Mouse (Mus musculus): ENCODE measurements around the gene Vwf. TPM values are rescaled to one million over a fixed set of nuclear protein-coding genes. Genes with fewer than 3 reads are reported as not detected.
A peak's percentile ranks its signal among the peaks of the same experiment; 100 is the strongest.

The Vwf gene
- polyA plus RNA-seq, 1 experiment from 2014 or later, result 12.0 TPM

GRCm38 (mm10) chr6:125552760-125553159 is 6.2 kb downstream of the Vwf start:
- no peaks in the 10 kb centered on the region for H3K27me3 ChIP-seq (replicated peaks)
- H3K9me3 ChIP-seq, result no peaks in the 10 kb centered on the region
- H3K4me3 ChIP-seq (replicated peaks), result no peak overlapping the region
- no peaks in the 10 kb centered on the region for H3K36me3 ChIP-seq
- no peak for ATAC-seq
- H3K9ac ChIP-seq, result no peak overlapping the region
- H3K4me2 ChIP-seq (replicated peaks), result no peak overlapping the region; the same call in 1 of the 2 replicates
- H3K4me1 ChIP-seq (replicated peaks), result no peaks in the 10 kb centered on the region
- WGBS, result 52% methylated on average over 6 of the region's 6 CpGs
- H3K27ac ChIP-seq, result no peak overlapping the region

- 66% methylated on average over 4 of the region's 4 CpGs for WGBS
- H3K36me3 ChIP-seq, result no peaks in the 10 kb centered on the region
- no peak overlapping the region for H3K4me3 ChIP-seq (replicated peaks)
- no peak overlapping the region for H3K4me2 ChIP-seq (replicated peaks)
- ATAC-seq, result no peak
- H3K9ac ChIP-seq, result no peak overlapping the region
- H3K9me3 ChIP-seq, result no peaks in the 10 kb centered on the region
- H3K27ac ChIP-seq, result no peak overlapping the region
- H3K27me3 ChIP-seq (replicated peaks), result no peaks in the 10 kb centered on the region
- H3K4me1 ChIP-seq (replicated peaks), result no peaks in the 10 kb centered on the region
Observed at GRCm38 (mm10) chr6:125553551-125553950, 7.0 kb downstream of the Vwf start.

- H3K9ac ChIP-seq, result no peak overlapping the region
- 79% methylated on average over 8 of the region's 8 CpGs for WGBS
- no peak overlapping the region for H3K4me3 ChIP-seq (replicated peaks)
- H3K4me1 ChIP-seq (replicated peaks), result no peaks in the 10 kb centered on the region
- H3K4me2 ChIP-seq (replicated peaks), result no peak overlapping the region
- H3K27me3 ChIP-seq (replicated peaks), result no peaks in the 10 kb centered on the region
- no peaks in the 10 kb centered on the region for H3K36me3 ChIP-seq
- H3K9me3 ChIP-seq, result no peaks in the 10 kb centered on the region
- ATAC-seq, result no peak
- no peak overlapping the region for H3K27ac ChIP-seq
Observed at GRCm38 (mm10) chr6:125558831-125559230, 12.3 kb downstream of the Vwf start.

GRCm38 (mm10) chr6:125561031-125561430 is 14.5 kb downstream of the Vwf start:
- Histone ChIP-seq H3K27ac (no peak overlapping the region), H3K9ac (no peak overlapping the region), H3K27me3 (replicated peaks) (no peaks in the 10 kb centered on the region), H3K9me3 (no peaks in the 10 kb centered on the region), H3K4me2 (replicated peaks) (no peak overlapping the region), H3K4me1 (replicated peaks) (no peaks in the 10 kb centered on the region), H3K36me3 (no peaks in the 10 kb centered on the region), H3K4me3 (replicated peaks) (no peak overlapping the region)
- WGBS, result 80% methylated on average over 5 of the region's 5 CpGs
- ATAC-seq, result no peak

GRCm38 (mm10) chr6:125561521-125561920 is 14.9 kb downstream of the Vwf start:
- WGBS, result 82% methylated on average over 2 of the region's 2 CpGs
- no peak for ATAC-seq
- no peaks in the 10 kb centered on the region for H3K4me1 ChIP-seq (replicated peaks)

GRCm38 (mm10) chr6:125564812-125565281 is 18.3 kb downstream of the Vwf start:
- no peak overlapping the region for H3K4me3 ChIP-seq (replicated peaks)
- H3K4me2 ChIP-seq (replicated peaks), result no peak overlapping the region
- no peaks in the 10 kb centered on the region for H3K9me3 ChIP-seq
- peak; percentile 82 for ATAC-seq
- no peak overlapping the region for H3K9ac ChIP-seq
- H3K27me3 ChIP-seq (replicated peaks), result no peaks in the 10 kb centered on the region
- no peak overlapping the region for H3K27ac ChIP-seq
- no peaks in the 10 kb centered on the region for H3K4me1 ChIP-seq (replicated peaks)
- WGBS, result 57% methylated on average over 7 of the region's 7 CpGs
- no peaks in the 10 kb centered on the region for H3K36me3 ChIP-seq

More at GRCm38 (mm10) chr6:125561521-125561920, 14.9 kb downstream of the Vwf start:
- Histone ChIP-seq H3K9me3 (no peaks in the 10 kb centered on the region), H3K9ac (no peak overlapping the region), H3K4me2 (replicated peaks) (no peak overlapping the region), H3K36me3 (no peaks in the 10 kb centered on the region), H3K4me3 (replicated peaks) (no peak overlapping the region), H3K27ac (no peak overlapping the region), H3K27me3 (replicated peaks) (no peaks in the 10 kb centered on the region)

GRCm38 (mm10) chr6:125565326-125565725 is 18.8 kb downstream of the Vwf start:
- WGBS, result 77% methylated on average over 6 of the region's 6 CpGs
- Histone ChIP-seq H3K4me1 (replicated peaks) (no peaks in the 10 kb centered on the region), H3K27ac (no peak overlapping the region), H3K36me3 (no peaks in the 10 kb centered on the region), H3K9ac (no peak overlapping the region), H3K27me3 (replicated peaks) (no peaks in the 10 kb centered on the region), H3K4me3 (replicated peaks) (no peak overlapping the region), H3K4me2 (replicated peaks) (no peak overlapping the region), H3K9me3 (no peaks in the 10 kb centered on the region)
- peak; percentile 30; the same call in 1 of the 2 replicates for ATAC-seq

- Histone ChIP-seq H3K4me1 (replicated peaks) (no peaks in the 10 kb centered on the region), H3K27me3 (replicated peaks) (no peaks in the 10 kb centered on the region), H3K4me2 (replicated peaks) (no peak overlapping the region), H3K27ac (no peak overlapping the region), H3K9me3 (no peaks in the 10 kb centered on the region), H3K4me3 (replicated peaks) (no peak overlapping the region), H3K36me3 (no peaks in the 10 kb centered on the region), H3K9ac (no peak overlapping the region)
- 87% methylated on average over 3 of the region's 3 CpGs for WGBS
- no peak for ATAC-seq
Observed at GRCm38 (mm10) chr6:125566656-125567055, 20.1 kb downstream of the Vwf start.

- Histone ChIP-seq H3K4me1 (replicated peaks) (peaks cover 8% of the 10 kb centered on the region), H3K9me3 (no peaks in the 10 kb centered on the region), H3K27me3 (replicated peaks) (no peaks in the 10 kb centered on the region), H3K27ac (no peak overlapping the region), H3K4me3 (replicated peaks) (no peak overlapping the region), H3K4me2 (replicated peaks) (no peak overlapping the region), H3K36me3 (no peaks in the 10 kb centered on the region), H3K9ac (no peak overlapping the region)
- WGBS, result 75% methylated on average over 2 of the region's 2 CpGs
- ATAC-seq, result no peak
Observed at GRCm38 (mm10) chr6:125568381-125568780, 21.8 kb downstream of the Vwf start.

- WGBS, result 32% methylated on average over 18 of the region's 18 CpGs
Observed at GRCm38 (mm10) chr6:125572291-125573188, 26.0 kb downstream of the Vwf start.

GRCm38 (mm10) chr6:125573189-125573928 is 26.8 kb downstream of the Vwf start:
- peaks cover 19% of the 10 kb centered on the region for H3K4me1 ChIP-seq (replicated peaks)
- peak overlapping the region; percentile 61 for H3K4me2 ChIP-seq (replicated peaks)
- ATAC-seq, result peak; percentile 99
- 1% methylated on average over 14 of the region's 14 CpGs for WGBS
- H3K9ac ChIP-seq, result no peak overlapping the region; the same call in 1 of the 2 replicates
- H3K4me3 ChIP-seq (replicated peaks), result peak overlapping the region; percentile 28
- no peaks in the 10 kb centered on the region for H3K27me3 ChIP-seq (replicated peaks)
- no peaks in the 10 kb centered on the region for H3K36me3 ChIP-seq
- peak overlapping the region; percentile 83 for H3K27ac ChIP-seq
- H3K9me3 ChIP-seq, result no peaks in the 10 kb centered on the region

More at GRCm38 (mm10) chr6:125572291-125573188, 26.0 kb downstream of the Vwf start:
- Histone ChIP-seq H3K4me2 (replicated peaks) (peak overlapping the region; percentile 61), H3K9ac (no peak overlapping the region; the same call in 1 of the 2 replicates), H3K4me3 (replicated peaks) (peak overlapping the region; percentile 28), H3K36me3 (no peaks in the 10 kb centered on the region), H3K27ac (peak overlapping the region; percentile 81), H3K9me3 (no peaks in the 10 kb centered on the region), H3K4me1 (replicated peaks) (peaks cover 15% of the 10 kb centered on the region), H3K27me3 (replicated peaks) (no peaks in the 10 kb centered on the region)
- peak; percentile 44 for ATAC-seq

GRCm38 (mm10) chr6:125575080-125575479 is 28.5 kb downstream of the Vwf start:
- Histone ChIP-seq H3K27ac (no peak overlapping the region), H3K4me1 (replicated peaks) (peaks cover 19% of the 10 kb centered on the region), H3K9ac (no peak overlapping the region), H3K4me3 (replicated peaks) (no peak overlapping the region), H3K27me3 (replicated peaks) (no peaks in the 10 kb centered on the region), H3K36me3 (no peaks in the 10 kb centered on the region), H3K9me3 (no peaks in the 10 kb centered on the region), H3K4me2 (replicated peaks) (no peak overlapping the region)
- ATAC-seq, result no peak
- WGBS, result 77% methylated on average over 6 of the region's 6 CpGs
